Mouse (Mus musculus) liver, embryonic 12.5 days (tissue): ENCODE data around the gene Sp2. TPM values are rescaled to one million over a fixed set of nuclear protein-coding genes. Genes with fewer than 3 reads are reported as not detected.

Experiments used
- ATAC-seq: fragments of 200-750 bp; cut with Nextera tagmentation; 2 replicates; pipeline ENCODE4 v1.8.0; 2017; ENCODE audit warnings: moderate number of reproducible peaks, mild to moderate bottlenecking, moderate library complexity
- H3K27ac ChIP-seq: fragments of 300-500 bp; sonication (generic); 2 replicates; pipeline ENCODE4 v1.5.1; 2016; ENCODE audit warnings: mild to moderate bottlenecking
- H3K27me3 ChIP-seq: fragments of 300-500 bp; sonication (generic); replicated peaks from 2 replicates; pipeline ENCODE4 v1.6.1; 2016; ENCODE audit warnings: mild to moderate bottlenecking, moderate library complexity
- H3K36me3 ChIP-seq: fragments of 300-500 bp; sonication (generic); 2 replicates; pipeline ENCODE4 v1.6.1; 2016; ENCODE audit warnings: mild to moderate bottlenecking, moderate library complexity
- H3K4me1 ChIP-seq: fragments of 300-500 bp; sonication (generic); 2 replicates; pipeline ENCODE4 v1.6.1; 2016
- H3K4me2 ChIP-seq: fragments of 300-500 bp; sonication (generic); 2 replicates; pipeline ENCODE4 v1.6.1; 2016; ENCODE audit warnings: mild to moderate bottlenecking, moderate library complexity
- H3K4me3 ChIP-seq: fragments of 300-500 bp; sonication (generic); 2 replicates; pipeline ENCODE4 v1.5.1; 2016; ENCODE audit warnings: mild to moderate bottlenecking, moderate library complexity
- H3K9ac ChIP-seq: fragments of 300-500 bp; sonication (generic); 2 replicates; pipeline ENCODE4 v1.6.1; 2016; ENCODE audit warnings: mild to moderate bottlenecking, moderate library complexity
- H3K9me3 ChIP-seq: fragments of 300-500 bp; sonication (generic); replicated peaks from 2 replicates; pipeline ENCODE4 v1.6.1; 2016; ENCODE audit warnings: mild to moderate bottlenecking, moderate library complexity
- WGBS: fragments of 180-500 bp; shearing (Covaris S2); methylation state at CpG from one replicate; pipeline ENCODE4 v1.1.7; 2016; ENCODE audit not compliant: insufficient replicate concordance; 5-methylcytosine and 5-hydroxymethylcytosine counted together
- polyA plus RNA-seq: library from polyadenylated mRNA; unstranded; fragments of >200 nt; fragmentation: Nextera tagmentation; extraction: Ambion mirVana; gene quantifications from 2 replicates; pipeline ENCODE4 v1.2.1, GENCODE M21; 2016

Sp2 gene
- polyA plus RNA-seq, 1 experiment from 2014 or later, result 15.5 TPM

DNA sequence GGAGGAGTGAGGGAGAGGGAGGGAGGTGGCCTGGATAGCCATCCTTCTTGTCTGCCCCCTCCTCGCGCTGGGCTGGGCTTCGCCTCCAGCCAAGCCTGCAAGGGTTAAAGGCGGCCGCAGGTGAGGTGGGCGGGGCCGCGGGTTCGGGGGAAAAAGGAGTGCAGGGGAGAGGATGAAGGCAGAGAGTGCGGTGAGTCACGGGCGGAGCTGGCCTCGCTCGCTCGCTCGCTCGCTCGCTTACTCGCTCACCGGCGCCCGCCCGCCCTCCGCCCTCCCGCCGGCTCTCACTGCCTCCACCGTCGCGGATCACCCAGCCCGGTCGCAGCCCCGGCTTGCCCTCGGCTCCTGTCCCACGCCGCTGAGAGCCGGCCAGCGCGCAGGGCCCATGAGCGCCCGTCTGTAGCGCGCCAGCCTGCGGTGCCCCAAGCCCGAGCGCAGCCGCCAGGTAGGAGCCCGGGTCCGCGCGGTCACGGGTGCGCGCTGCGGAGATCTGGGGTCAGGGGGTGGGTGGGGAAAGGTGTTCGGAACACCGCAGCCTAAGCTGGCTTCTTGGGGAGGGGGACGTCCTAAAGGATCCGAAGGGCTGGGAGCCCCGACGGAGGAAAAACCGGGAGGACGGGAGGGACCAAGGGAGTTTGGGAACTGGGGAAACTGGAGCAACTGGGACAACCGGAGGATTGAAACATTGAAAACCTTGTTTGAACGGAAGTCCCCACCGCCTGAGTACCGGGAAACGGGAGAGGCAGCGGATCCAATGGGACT, 36.0 kb upstream of the Sp2 start:
- Histone ChIP-seq H3K4me2 (peak overlapping the region; percentile 56), H3K4me3 (peak overlapping the region; percentile 28; the same call in 1 of the 2 replicates), H3K9ac (0 out of 2 replicates have a peak overlapping the region, but pooled peaks have one; percentile 2), H3K4me1 (peaks cover 30% of the 10 kb centered on the region), H3K9me3 (no peaks in the 10 kb centered on the region), H3K36me3 (no peaks in the 10 kb centered on the region), H3K27me3 (peaks cover 98% of the 10 kb centered on the region), H3K27ac (no peak overlapping the region)
- ATAC-seq, result no peak
- whole genome bisulfite sequencing, result 2% methylated on average over 68 of the region's 68 CpGs

DNA sequence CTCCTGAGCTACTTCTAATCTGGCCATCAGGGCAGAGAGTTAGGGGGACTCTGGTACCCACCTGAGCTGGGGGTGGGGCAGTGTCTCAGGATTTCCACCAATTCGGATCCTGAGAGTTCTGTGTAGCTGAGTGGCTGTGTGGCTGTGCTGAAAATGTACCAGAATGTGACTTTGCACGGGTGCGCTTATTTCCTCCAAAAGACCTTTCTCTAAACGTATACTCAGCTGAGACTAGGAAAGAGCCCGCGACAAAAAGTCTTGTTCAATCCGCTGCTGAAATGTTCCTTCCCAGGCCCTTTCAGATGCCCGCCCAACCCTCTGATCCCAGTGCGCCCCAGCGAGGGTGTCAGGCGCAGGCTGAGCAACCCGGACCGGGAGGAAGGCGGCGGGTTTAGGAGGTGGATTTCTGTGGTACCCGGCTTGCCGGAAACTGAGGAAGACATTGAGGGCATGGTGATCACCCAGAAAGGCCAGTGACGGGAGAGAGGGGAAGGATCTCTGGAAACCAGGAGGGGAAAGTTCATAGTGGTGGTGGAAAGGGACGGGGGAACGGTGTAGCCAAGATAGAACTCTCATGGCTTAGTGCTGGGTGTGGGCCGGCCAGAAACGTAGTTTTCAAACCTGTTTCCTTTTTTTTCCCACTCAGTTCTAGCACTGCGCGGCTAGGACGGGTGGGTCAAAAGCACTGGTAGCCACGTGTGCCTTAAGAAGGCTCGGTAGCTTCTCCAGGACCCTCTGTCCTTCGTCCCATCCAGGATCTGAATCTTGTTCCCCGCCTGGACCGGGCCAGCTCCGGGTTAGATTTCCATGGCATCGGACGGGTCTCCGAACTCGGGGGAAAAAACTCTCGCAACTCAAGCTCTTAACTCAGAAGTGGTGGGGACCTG, 35.2 kb upstream of the Sp2 start:
- Histone ChIP-seq H3K27ac (no peak overlapping the region), H3K9ac (no peak overlapping the region), H3K4me2 (peak overlapping the region; percentile 56), H3K27me3 (peaks cover 98% of the 10 kb centered on the region), H3K4me1 (peaks cover 30% of the 10 kb centered on the region), H3K36me3 (no peaks in the 10 kb centered on the region), H3K9me3 (no peaks in the 10 kb centered on the region), H3K4me3 (peak overlapping the region; percentile 28; the same call in 1 of the 2 replicates)
- WGBS, result 2% methylated on average over 36 of the region's 36 CpGs
- ATAC-seq, result no peak

DNA sequence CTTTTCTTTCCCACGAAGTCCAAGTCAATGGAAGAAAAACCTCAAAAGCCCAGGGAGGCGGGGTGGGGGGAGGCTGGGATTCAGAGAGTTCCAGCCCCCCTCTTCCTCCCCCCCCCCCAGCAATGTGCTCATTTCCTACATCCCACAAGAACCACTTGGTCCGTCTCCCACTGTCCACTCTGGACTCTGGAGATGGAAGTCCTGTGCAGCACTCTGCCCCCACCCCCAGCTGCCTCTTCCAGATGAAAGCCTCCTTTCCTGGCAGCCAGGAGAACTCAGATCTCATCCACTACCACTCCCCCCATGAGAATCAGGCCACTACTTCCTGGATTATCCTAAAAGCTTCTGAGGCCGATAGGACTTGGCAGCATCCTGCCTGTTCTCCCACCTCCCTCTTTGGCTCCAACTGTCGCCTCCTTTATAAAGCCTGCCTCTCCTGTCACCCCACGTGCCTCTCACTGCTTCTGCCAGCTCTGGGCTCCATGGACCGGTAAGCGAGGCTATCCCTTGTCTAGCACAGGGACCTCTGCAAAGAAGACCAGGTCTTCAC, 30.4 kb upstream of the Sp2 start, which contains the start of gene Sp6:
Gene Sp6, plus strand, starts transcription at position 274 of the 550 bp plus-strand sequence.
- no peak within 1 kb of the TSS for H3K4me3 ChIP-seq
- no peaks in the 10 kb centered on the region for H3K9me3 ChIP-seq
- no peak for ATAC-seq
- no peak within 1 kb of the TSS for H3K4me2 ChIP-seq
- H3K9ac ChIP-seq, result no peak within 1 kb of the TSS
- 35% methylated on average over 8 of the region's 8 CpGs for WGBS
- H3K4me1 ChIP-seq, result 0 out of 2 replicates have a peak, but pooled peaks cover 4% of the 10 kb centered on the region
- peaks cover 98% of the 10 kb centered on the region for H3K27me3 ChIP-seq
- no peaks in the 10 kb centered on the region for H3K36me3 ChIP-seq
- no peak within 1 kb of the TSS for H3K27ac ChIP-seq

DNA sequence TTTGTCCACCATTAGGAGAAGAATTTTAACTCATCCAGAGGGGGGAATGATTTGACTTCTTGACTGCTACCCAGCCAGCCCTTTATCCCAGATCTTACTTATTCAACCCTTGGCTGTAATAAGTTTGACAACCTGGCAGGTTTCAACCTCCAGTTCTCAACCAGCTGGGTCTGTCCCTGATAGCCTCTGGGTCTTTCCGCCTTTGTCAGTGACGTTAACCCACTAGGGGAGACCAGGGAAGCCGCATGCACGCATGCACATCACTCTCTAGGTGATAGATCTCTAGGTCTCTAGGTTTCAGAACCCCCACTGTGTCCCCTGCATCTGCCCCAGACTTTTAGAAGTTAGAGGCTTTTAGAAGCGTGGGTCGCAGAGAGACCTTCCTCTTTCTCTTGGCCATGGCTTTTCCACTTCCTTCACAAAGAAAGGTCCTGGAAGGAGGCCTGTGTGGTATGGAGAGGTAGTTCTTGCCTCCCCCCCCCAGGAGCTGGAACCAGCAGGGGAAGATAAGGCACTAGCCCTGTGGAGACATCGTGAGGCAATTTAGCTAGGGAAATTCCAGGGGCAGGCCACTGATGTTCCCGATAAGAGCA, 26.5 kb upstream of the Sp2 start:
- ATAC-seq, result no peak
- Histone ChIP-seq H3K4me1 (peaks cover 8% of the 10 kb centered on the region), H3K9ac (no peak overlapping the region), H3K9me3 (no peaks in the 10 kb centered on the region), H3K4me3 (no peak overlapping the region), H3K36me3 (no peaks in the 10 kb centered on the region), H3K27me3 (peaks cover 89% of the 10 kb centered on the region), H3K4me2 (no peak overlapping the region), H3K27ac (no peak overlapping the region)
- WGBS, result 18% methylated on average over 8 of the region's 8 CpGs

DNA sequence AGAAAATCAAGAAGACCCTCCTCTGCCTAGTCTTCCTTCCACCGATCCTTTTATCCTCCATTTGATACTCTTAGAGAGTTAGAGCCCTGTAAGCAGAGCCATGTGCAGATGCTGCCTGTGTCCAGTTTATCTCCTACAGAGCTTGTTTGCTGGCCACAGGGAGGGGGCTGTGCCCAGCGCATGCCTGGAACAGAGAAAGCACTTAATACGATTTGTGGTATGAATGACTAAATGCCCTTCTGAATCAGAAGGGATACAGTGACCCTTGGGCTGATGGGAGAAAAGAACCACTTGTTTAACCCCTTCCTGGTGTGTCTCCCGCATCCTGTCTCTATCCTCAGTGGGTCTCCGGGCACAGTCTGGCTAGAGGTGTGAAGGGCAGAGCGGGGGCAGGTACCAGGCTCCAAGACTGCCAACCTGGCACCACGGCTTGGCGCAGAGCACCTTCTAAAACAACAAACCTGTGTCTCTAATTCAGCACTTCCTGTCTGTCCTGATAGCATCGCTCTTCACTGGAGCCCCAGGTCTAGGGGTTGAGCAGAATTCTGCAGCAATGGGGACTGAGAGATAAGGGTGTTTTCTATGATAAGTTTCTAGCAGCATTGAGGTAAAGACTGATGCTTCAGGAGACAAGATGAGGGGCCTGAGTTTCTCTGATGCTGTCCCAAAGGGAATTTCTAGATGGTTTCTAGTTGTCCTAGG, 24.5 kb upstream of the Sp2 start:
- peaks cover 8% of the 10 kb centered on the region for H3K4me1 ChIP-seq
- H3K27ac ChIP-seq, result no peak overlapping the region
- no peak overlapping the region for H3K4me3 ChIP-seq
- H3K9ac ChIP-seq, result no peak overlapping the region
- ATAC-seq, result no peak
- no peaks in the 10 kb centered on the region for H3K36me3 ChIP-seq
- no peak overlapping the region for H3K4me2 ChIP-seq
- 46% methylated on average over 9 of the region's 9 CpGs for WGBS
- no peaks in the 10 kb centered on the region for H3K9me3 ChIP-seq
- peaks cover 89% of the 10 kb centered on the region for H3K27me3 ChIP-seq

DNA sequence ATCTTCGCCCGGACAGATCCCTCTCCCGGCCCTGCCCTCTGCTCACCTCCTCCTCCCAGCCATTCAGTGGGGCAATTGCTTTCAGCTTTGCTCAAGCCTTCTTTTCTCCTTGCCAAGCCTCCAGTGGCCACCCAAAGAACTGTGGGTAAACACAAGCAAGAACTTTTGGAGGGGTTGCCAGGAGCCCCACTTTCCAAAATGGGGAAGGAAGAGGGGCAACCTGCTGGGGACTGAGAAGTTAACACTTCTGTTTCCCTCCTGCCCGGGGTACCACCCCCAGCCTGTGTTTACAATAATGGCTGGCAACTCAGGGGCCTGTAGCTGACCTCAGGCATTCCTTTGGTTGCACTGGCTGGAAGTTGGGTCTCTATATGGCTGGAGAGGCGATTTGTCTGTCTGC, 20.4 kb upstream of the Sp2 start:
- Histone ChIP-seq H3K4me3 (no peak overlapping the region), H3K9ac (no peak overlapping the region), H3K36me3 (no peaks in the 10 kb centered on the region), H3K4me1 (peaks cover 8% of the 10 kb centered on the region), H3K27me3 (peaks cover 89% of the 10 kb centered on the region), H3K27ac (no peak overlapping the region), H3K4me2 (no peak overlapping the region), H3K9me3 (no peaks in the 10 kb centered on the region)
- 32% methylated on average over 5 of the region's 5 CpGs for WGBS
- ATAC-seq, result no peak

DNA sequence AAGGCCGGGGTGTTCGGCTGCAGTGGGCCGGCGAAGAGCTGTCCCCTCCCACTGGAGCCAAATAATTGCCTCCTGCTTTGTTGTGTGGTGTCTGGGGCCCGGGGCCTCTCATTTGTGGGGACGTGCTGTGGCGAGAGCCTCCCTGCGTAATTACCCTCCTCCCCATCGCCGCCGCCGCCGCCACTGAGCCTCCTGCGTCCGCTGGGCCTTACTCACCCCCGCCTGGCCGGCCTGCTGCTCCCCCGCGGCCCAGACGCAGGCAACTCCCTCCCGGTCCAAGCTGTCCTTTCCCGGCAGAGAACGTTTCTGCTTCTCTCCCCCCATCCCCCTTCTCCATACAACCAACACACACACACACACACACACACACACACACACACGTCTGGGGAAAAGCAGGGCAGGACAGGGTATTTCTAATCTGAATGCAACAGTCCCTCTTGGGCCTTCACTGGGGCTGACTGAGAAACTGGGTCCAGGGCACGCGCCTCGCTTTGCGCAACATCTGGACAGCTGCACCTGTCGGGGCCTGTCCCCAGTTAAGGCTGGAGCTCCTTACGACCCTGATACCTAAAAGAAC, 14.7 kb upstream of the Sp2 start:
- peaks cover 99% of the 10 kb centered on the region for H3K27me3 ChIP-seq
- no peaks in the 10 kb centered on the region for H3K9me3 ChIP-seq
- no peak for ATAC-seq
- H3K9ac ChIP-seq, result peak overlapping the region; percentile 44; the same call in 1 of the 2 replicates
- no peaks in the 10 kb centered on the region for H3K36me3 ChIP-seq
- 12% methylated on average over 30 of the region's 30 CpGs for WGBS
- no peak overlapping the region for H3K27ac ChIP-seq
- peak overlapping the region; percentile 36 for H3K4me3 ChIP-seq
- peak overlapping the region; percentile 55 for H3K4me2 ChIP-seq
- H3K4me1 ChIP-seq, result peaks cover 29% of the 10 kb centered on the region

DNA sequence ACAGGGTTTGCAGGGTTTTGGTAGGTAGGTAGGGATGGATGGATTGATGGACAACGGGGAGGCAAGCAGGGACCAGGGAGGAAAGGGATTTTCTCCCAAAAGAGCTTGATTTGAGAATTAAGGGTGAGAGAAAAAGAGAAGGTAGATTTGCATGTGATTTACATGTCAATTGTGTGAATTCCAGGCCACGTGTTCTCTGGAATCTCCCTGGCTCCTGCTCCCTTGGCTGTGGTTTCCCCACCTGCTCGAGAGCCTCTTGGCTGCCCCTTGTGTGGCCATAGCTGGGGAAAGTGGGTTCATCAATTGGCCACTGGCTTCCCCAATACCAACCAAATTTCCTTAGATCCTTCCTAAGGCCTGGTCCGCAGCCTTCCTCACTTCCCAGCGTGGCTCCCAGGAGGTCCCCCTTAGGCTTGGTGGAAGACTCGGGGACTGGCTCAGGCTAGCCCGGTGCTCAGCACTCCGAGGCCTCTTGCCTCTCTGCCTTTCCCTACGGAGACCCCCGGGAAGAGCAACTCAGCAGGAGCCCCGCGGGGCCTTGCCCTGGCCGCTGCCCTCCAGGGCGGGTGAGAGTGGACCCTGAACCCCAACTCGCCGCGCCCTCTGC, 14.1 kb upstream of the Sp2 start:
- peak overlapping the region; percentile 44; the same call in 1 of the 2 replicates for H3K9ac ChIP-seq
- peak overlapping the region; percentile 55 for H3K4me2 ChIP-seq
- H3K4me1 ChIP-seq, result peaks cover 34% of the 10 kb centered on the region
- H3K27me3 ChIP-seq, result peaks cover 99% of the 10 kb centered on the region
- no peaks in the 10 kb centered on the region for H3K9me3 ChIP-seq
- peak overlapping the region; percentile 36 for H3K4me3 ChIP-seq
- H3K27ac ChIP-seq, result no peak overlapping the region
- WGBS, result 21% methylated on average over 17 of the region's 17 CpGs
- ATAC-seq, result no peak
- H3K36me3 ChIP-seq, result no peaks in the 10 kb centered on the region

DNA sequence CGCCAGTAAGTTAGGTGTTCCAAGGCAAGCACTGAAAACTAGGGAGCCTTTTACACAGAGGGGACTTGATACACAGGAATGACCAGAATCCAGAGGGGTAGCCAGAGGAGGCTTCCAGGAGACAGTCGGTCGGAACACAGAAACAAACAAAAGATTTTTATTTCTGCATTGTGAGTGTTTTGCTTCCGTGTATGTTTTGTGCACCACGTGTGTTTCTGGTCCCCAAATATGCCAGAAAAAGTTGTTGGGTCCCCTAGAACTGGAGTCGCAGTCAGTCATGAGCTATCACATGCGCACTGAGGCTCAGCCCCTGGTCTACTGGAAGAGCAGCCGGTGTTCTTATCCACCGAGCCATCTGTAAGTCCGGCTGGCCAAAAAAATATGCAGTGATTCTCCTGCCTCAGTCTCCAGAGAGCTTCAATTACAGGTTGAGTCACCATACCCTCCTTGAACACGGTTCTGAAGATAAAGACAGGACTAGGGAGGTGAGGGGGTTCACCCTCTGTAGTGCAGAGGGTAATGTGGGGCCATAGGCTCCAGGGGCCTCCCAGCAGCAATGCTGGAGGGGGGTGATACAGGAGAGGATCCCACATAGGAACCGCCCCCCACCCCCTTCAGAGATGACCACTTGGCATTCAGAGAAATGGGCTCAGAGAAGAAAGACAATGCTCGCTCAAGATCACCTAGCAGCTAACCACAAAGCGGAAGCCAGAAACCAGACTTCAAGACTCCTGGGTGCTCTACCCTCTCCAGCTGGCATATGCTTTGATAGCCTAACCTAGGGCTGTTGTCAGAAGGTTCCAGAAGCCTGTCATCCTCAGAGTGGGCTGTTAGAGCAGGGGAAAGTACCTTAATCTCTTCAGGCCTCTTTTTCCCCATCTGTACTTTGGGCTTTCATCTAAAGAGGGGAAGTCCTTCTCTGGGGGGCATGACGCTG, 13.3 kb upstream of the Sp2 start:
- H3K27ac ChIP-seq, result no peak overlapping the region
- no peaks in the 10 kb centered on the region for H3K36me3 ChIP-seq
- peaks cover 98% of the 10 kb centered on the region for H3K27me3 ChIP-seq
- no peak for ATAC-seq
- no peak overlapping the region for H3K4me3 ChIP-seq
- peaks cover 34% of the 10 kb centered on the region for H3K4me1 ChIP-seq
- H3K9me3 ChIP-seq, result no peaks in the 10 kb centered on the region
- H3K4me2 ChIP-seq, result no peak overlapping the region
- WGBS, result 42% methylated on average over 15 of the region's 15 CpGs
- no peak overlapping the region for H3K9ac ChIP-seq

DNA sequence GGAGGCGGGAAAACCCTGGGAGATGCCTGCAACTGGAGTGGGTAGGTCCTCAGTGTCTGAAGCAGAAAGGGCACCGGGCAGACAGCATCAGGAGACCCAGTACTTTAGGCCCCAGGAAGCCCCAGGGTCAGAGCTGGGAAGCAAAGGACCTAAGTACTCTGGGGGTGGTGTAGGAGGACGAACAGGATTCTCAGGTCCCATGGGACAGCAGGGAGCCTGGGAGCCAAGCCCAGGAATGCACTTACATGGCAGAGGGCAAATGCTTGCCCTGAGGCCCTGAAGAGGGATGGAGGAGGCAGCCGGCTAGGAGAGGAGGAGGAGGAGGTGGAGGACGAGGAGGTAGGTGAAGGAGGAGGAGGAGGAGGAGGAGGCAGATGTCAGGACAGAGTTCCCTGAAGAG, 12.3 kb upstream of the Sp2 start:
- Histone ChIP-seq H3K36me3 (no peaks in the 10 kb centered on the region), H3K4me1 (peaks cover 34% of the 10 kb centered on the region), H3K9me3 (no peaks in the 10 kb centered on the region), H3K9ac (no peak overlapping the region), H3K27ac (no peak overlapping the region), H3K27me3 (peaks cover 89% of the 10 kb centered on the region), H3K4me3 (no peak overlapping the region), H3K4me2 (no peak overlapping the region)
- 51% methylated on average over 5 of the region's 5 CpGs for WGBS
- no peak for ATAC-seq
